Mouse (Mus musculus) left cerebral cortex, postnatal 25 days (tissue): ENCODE results near the gene Smyd3. TPM values are rescaled to one million over a fixed set of nuclear protein-coding genes. Genes with fewer than 3 reads are reported as not detected.
A peak's percentile ranks its signal among the peaks of the same experiment; 100 is the strongest.
"Not testable (repeated sequence)": the region's sequence is repeated elsewhere in the genome, so short reads cannot be mapped to it uniquely, and the experiment has no call there.

ENCODE experiments used
- DNase-seq, 2 experiments: peaks; one replicate each; pipeline ENCODE4 v3.0.0; 2022; ENCODE audit warnings: low spot score in 2 of 2, mixed read lengths in 1 of 2
- intact Hi-C: fragments of 180-260 bp; cut with DNase I; formaldehyde crosslinking; loops from one replicate; pipeline ENCODE4 v1.15.1; 2025
- total RNA-seq, 2 experiments: library from RNA; stranded (reverse); gene quantifications; 2 replicates each; pipeline ENCODE4 v1.2.3; 2021

Smyd3 gene
- total RNA-seq, 2 experiments from 2014 or later: 22.1 to 23.6 TPM

- intact Hi-C loops: no loop called here
- DNase-seq: peak; percentile 50 to 52
Observed at GRCm38 (mm10) chr1:179326262-179326964, 191.4 kb downstream of the Smyd3 start.

- intact Hi-C loops: no loop called here
- no peak for DNase-seq
Observed at GRCm38 (mm10) chr1:179324271-179324670, 193.6 kb downstream of the Smyd3 start.

- intact Hi-C loops: no loop called here
- DNase-seq: no peak
Observed at GRCm38 (mm10) chr1:179313618-179314017, 204.2 kb downstream of the Smyd3 start.

- intact Hi-C loops: no loop called here
- no peak for DNase-seq
Observed at GRCm38 (mm10) chr1:179309487-179309886, 208.4 kb downstream of the Smyd3 start.

- intact Hi-C loops: no loop called here
- DNase-seq: no peak
Observed at GRCm38 (mm10) chr1:179302446-179303230, 215.2 kb downstream of the Smyd3 start.

- DNase-seq: no peak
- intact Hi-C loops: no loop called here
Observed at GRCm38 (mm10) chr1:179295626-179296025, 222.2 kb downstream of the Smyd3 start.

- no peak for DNase-seq
- intact Hi-C loops: no loop called here
Observed at GRCm38 (mm10) chr1:179293772-179294353, 224.0 kb downstream of the Smyd3 start.

GRCm38 (mm10) chr1:179290181-179290580, 227.7 kb downstream of the Smyd3 start:
- intact Hi-C loops, DNase-seq: not testable (repeated sequence)

GRCm38 (mm10) chr1:179289744-179290143, 228.1 kb downstream of the Smyd3 start:
- intact Hi-C loops: no loop called here
- no peak for DNase-seq

- DNase-seq: no peak
- intact Hi-C loops: no loop called here
Observed at GRCm38 (mm10) chr1:179286748-179287147, 231.1 kb downstream of the Smyd3 start.

- intact Hi-C loops: no loop called here
- no peak for DNase-seq
Observed at GRCm38 (mm10) chr1:179282821-179283220, 235.0 kb downstream of the Smyd3 start.

GRCm38 (mm10) chr1:179281401-179282121, 236.3 kb downstream of the Smyd3 start:
- intact Hi-C loops: no loop called here

GRCm38 (mm10) chr1:179279116-179279515, 238.7 kb downstream of the Smyd3 start:
- no peak for DNase-seq
- intact Hi-C loops: no loop called here

More at GRCm38 (mm10) chr1:179281401-179282121, 236.3 kb downstream of the Smyd3 start:
- DNase-seq: no peak

GRCm38 (mm10) chr1:179277346-179277745, 240.5 kb downstream of the Smyd3 start:
- no peak for DNase-seq
- intact Hi-C loops: no loop called here

GRCm38 (mm10) chr1:179276866-179277265, 241.0 kb downstream of the Smyd3 start:
- intact Hi-C loops: no loop called here
- DNase-seq: no peak

- intact Hi-C loops: no loop called here
Observed at GRCm38 (mm10) chr1:179272926-179273325, 244.9 kb downstream of the Smyd3 start.

GRCm38 (mm10) chr1:179272351-179272750, 245.5 kb downstream of the Smyd3 start:
- intact Hi-C loops: no loop called here
- DNase-seq: no peak

More at GRCm38 (mm10) chr1:179272926-179273325, 244.9 kb downstream of the Smyd3 start:
- no peak for DNase-seq

GRCm38 (mm10) chr1:179266936-179267335, 250.9 kb downstream of the Smyd3 start:
- no peak for DNase-seq
- intact Hi-C loops: no loop called here

GRCm38 (mm10) chr1:179261496-179261966, 256.3 kb downstream of the Smyd3 start:
- intact Hi-C loops: no loop called here
- peak in 1 of 2 experiments; percentile 41 for DNase-seq
